Mouse (Mus musculus) neural tube, embryonic 12.5 days (tissue): ENCODE measurements at regions not wholly inside any gene's neighbourhood (a gene's known extent, or its start where the extent isn't known, plus 50 kb on each side); places are given as distances from the start of the nearest gene placed in this dataset.
"Not testable (repeated sequence)": the region's sequence is repeated elsewhere in the genome, so short reads cannot be mapped to it uniquely, and the experiment has no call there.

ENCODE experiments used
- ATAC-seq: fragments of 200-750 bp; cut with Nextera tagmentation; 2 replicates; pipeline ENCODE4 v1.8.0; 2017; ENCODE audit warnings: low read depth, mild to moderate bottlenecking, moderate TSS enrichment, moderate library complexity; ENCODE audit not compliant: low FRiP score
- H3K27ac ChIP-seq: fragments of 300-500 bp; sonication (generic); 2 replicates; pipeline ENCODE4 v1.5.1; 2016
- H3K27me3 ChIP-seq: fragments of 300-500 bp; sonication (generic); replicated peaks from 2 replicates; pipeline ENCODE4 v1.6.1; 2016; ENCODE audit warnings: mild to moderate bottlenecking
- H3K36me3 ChIP-seq: fragments of 300-500 bp; sonication (generic); 2 replicates; pipeline ENCODE4 v1.6.1; 2016; ENCODE audit warnings: mild to moderate bottlenecking
- H3K4me1 ChIP-seq: fragments of 300-500 bp; sonication (generic); 2 replicates; pipeline ENCODE4 v1.6.1; 2016
- H3K4me2 ChIP-seq: fragments of 300-500 bp; sonication (generic); replicated peaks from 2 replicates; pipeline ENCODE4 v1.6.1; 2016; ENCODE audit warnings: mild to moderate bottlenecking
- H3K4me3 ChIP-seq: fragments of 300-500 bp; sonication (generic); 2 replicates; pipeline ENCODE4 v1.5.1; 2016
- H3K9ac ChIP-seq: fragments of 300-500 bp; sonication (generic); 2 replicates; pipeline ENCODE4 v1.6.1; 2016; ENCODE audit warnings: mild to moderate bottlenecking
- H3K9me3 ChIP-seq: fragments of 300-500 bp; sonication (generic); 2 replicates; pipeline ENCODE4 v1.6.1; 2016; ENCODE audit warnings: mild to moderate bottlenecking
- WGBS: fragments of 180-500 bp; shearing (Covaris S2); methylation state at CpG from one replicate; pipeline ENCODE4 v1.1.7; 2016; 5-methylcytosine and 5-hydroxymethylcytosine counted together

GRCm38 (mm10) chr1:161728546-161729206, 59.6 kb downstream of the Fasl start:
- Histone ChIP-seq H3K4me1 (no peaks in the 10 kb centered on the region), H3K27ac (no peak overlapping the region), H3K36me3 (no peaks in the 10 kb centered on the region), H3K27me3 (no peaks in the 10 kb centered on the region), H3K9me3 (no peaks in the 10 kb centered on the region), H3K4me2 (no peak overlapping the region), H3K9ac (no peak overlapping the region), H3K4me3 (no peak overlapping the region)
- 86% methylated on average over 7 of the region's 7 CpGs for WGBS
- no peak for ATAC-seq

DNA sequence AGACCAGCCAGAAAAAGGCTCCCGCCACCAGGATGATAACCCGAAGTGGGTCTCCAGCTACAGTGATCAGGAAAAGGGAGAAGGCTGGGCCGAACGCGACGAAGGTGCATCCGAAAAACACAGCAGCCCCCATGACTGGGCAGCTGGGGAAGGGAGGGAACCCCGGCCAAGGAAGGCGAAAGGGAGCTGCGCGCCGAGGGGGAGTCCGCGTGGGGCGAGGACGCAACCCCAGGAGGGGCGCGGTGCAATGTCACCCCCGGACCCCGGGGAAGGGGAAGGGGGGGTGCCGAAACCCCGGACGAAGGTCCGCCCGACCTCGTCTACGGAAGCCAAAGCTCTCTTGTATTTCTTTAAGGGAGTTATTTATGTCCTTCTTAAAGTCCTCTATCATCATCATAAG, 60.9 kb downstream of the Fasl start:
- not testable (repeated sequence) for H3K4me1 ChIP-seq, ATAC-seq, H3K36me3 ChIP-seq, H3K4me3 ChIP-seq, H3K27ac ChIP-seq, H3K4me2 ChIP-seq, H3K9me3 ChIP-seq, H3K27me3 ChIP-seq, H3K9ac ChIP-seq
- 88% methylated on average over 17 of the region's 27 CpGs for WGBS

GRCm38 (mm10) chr1:161726098-161726497, 62.2 kb downstream of the Fasl start:
- not testable (repeated sequence) for ATAC-seq

GRCm38 (mm10) chr1:161719876-161720275, 68.4 kb downstream of the Fasl start:
- no peak overlapping the region for H3K9ac ChIP-seq
- no peak overlapping the region for H3K4me3 ChIP-seq
- no peak for ATAC-seq
- 88% methylated on average over 3 of the region's 3 CpGs for WGBS
- H3K4me2 ChIP-seq = no peak overlapping the region
- no peaks in the 10 kb centered on the region for H3K4me1 ChIP-seq
- no peaks in the 10 kb centered on the region for H3K9me3 ChIP-seq
- no peaks in the 10 kb centered on the region for H3K27me3 ChIP-seq
- H3K27ac ChIP-seq = no peak overlapping the region
- no peaks in the 10 kb centered on the region for H3K36me3 ChIP-seq

More at GRCm38 (mm10) chr1:161726098-161726497, 62.2 kb downstream of the Fasl start:
- H3K4me2 ChIP-seq, H3K4me1 ChIP-seq, H3K36me3 ChIP-seq, H3K9ac ChIP-seq, H3K27me3 ChIP-seq, H3K4me3 ChIP-seq, H3K9me3 ChIP-seq, H3K27ac ChIP-seq: not testable (repeated sequence)
- 100% methylated on average over 1 of the region's 10 CpGs for WGBS

DNA sequence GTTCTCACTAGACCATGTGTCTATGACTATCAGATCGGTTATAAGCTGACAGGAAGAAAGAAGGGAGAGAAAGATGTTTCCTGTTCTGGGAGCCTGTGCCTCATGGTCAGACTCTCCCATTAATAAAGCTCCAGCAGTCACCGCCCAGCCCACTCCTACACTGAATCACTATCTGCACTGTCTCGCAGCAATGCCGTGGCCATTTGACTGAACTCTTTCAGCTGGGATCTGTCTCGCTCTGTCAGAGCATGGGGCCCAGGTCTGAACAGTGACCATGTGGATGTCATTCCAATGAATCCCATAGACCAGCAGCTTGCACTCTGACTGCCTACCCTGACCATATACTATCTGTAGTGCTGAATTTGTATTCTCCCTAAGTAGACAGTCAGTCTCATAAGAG, 70.0 kb downstream of the Fasl start:
- Histone ChIP-seq H3K9ac (no peak overlapping the region), H3K9me3 (no peaks in the 10 kb centered on the region), H3K4me1 (no peaks in the 10 kb centered on the region), H3K27me3 (no peaks in the 10 kb centered on the region), H3K4me3 (no peak overlapping the region), H3K4me2 (no peak overlapping the region), H3K36me3 (no peaks in the 10 kb centered on the region), H3K27ac (no peak overlapping the region)
- no peak for ATAC-seq
- 56% methylated on average over 5 of the region's 5 CpGs for WGBS

- 90% methylated on average over 10 of the region's 10 CpGs for WGBS
Observed at GRCm38 (mm10) chr1:161712918-161713317, 75.4 kb downstream of the Fasl start.

GRCm38 (mm10) chr1:161712283-161712682, 76.0 kb downstream of the Fasl start:
- no peak for ATAC-seq
- Histone ChIP-seq H3K4me1 (no peaks in the 10 kb centered on the region), H3K27me3 (no peaks in the 10 kb centered on the region), H3K9me3 (no peaks in the 10 kb centered on the region), H3K36me3 (no peaks in the 10 kb centered on the region), H3K4me2 (no peak overlapping the region), H3K4me3 (no peak overlapping the region), H3K9ac (no peak overlapping the region), H3K27ac (no peak overlapping the region)
- 39% methylated on average over 3 of the region's 3 CpGs for WGBS

More at GRCm38 (mm10) chr1:161712918-161713317, 75.4 kb downstream of the Fasl start:
- Histone ChIP-seq H3K9me3 (no peaks in the 10 kb centered on the region), H3K36me3 (no peaks in the 10 kb centered on the region), H3K4me1 (no peaks in the 10 kb centered on the region), H3K4me2 (no peak overlapping the region), H3K4me3 (no peak overlapping the region), H3K27me3 (no peaks in the 10 kb centered on the region), H3K9ac (no peak overlapping the region), H3K27ac (no peak overlapping the region)
- no peak for ATAC-seq

DNA sequence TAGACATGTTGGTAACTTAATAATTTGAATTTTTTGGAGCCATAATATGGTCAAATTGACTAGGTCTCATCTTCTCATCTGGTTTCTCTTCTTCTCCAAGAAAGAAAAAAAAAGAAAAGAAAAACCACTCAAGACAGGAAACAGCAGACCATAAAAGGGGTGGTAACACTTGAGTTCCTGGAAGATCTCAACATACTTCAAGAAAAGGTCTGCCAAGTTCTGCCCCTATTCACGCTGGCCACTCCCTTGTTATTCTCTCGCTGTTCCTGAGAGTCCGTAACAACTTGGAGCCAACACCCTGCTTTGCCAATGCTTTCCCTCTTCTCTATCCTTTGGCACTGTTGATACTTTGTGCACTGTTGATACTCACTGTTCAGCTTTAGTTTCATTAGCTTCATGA, 81.2 kb downstream of the Fasl start:
- Histone ChIP-seq H3K4me2 (no peak overlapping the region), H3K4me1 (no peaks in the 10 kb centered on the region), H3K27me3 (no peaks in the 10 kb centered on the region), H3K27ac (no peak overlapping the region), H3K4me3 (no peak overlapping the region), H3K9ac (no peak overlapping the region), H3K36me3 (no peaks in the 10 kb centered on the region), H3K9me3 (no peaks in the 10 kb centered on the region)
- ATAC-seq = no peak
- 84% methylated on average over 3 of the region's 3 CpGs for WGBS

GRCm38 (mm10) chr1:161704961-161705360, 83.3 kb downstream of the Fasl start:
- ATAC-seq = no peak
- H3K9me3 ChIP-seq = no peaks in the 10 kb centered on the region
- H3K4me3 ChIP-seq = no peak overlapping the region
- no peaks in the 10 kb centered on the region for H3K36me3 ChIP-seq
- no peaks in the 10 kb centered on the region for H3K4me1 ChIP-seq
- no peak overlapping the region for H3K4me2 ChIP-seq
- H3K9ac ChIP-seq = no peak overlapping the region
- no peaks in the 10 kb centered on the region for H3K27me3 ChIP-seq
- WGBS = 82% methylated on average over 3 of the region's 3 CpGs
- H3K27ac ChIP-seq = no peak overlapping the region

- Histone ChIP-seq H3K4me1 (no peaks in the 10 kb centered on the region), H3K36me3 (no peaks in the 10 kb centered on the region), H3K9me3 (no peaks in the 10 kb centered on the region), H3K4me3 (no peak overlapping the region), H3K4me2 (no peak overlapping the region), H3K9ac (no peak overlapping the region), H3K27me3 (no peaks in the 10 kb centered on the region), H3K27ac (no peak overlapping the region)
- ATAC-seq = no peak
- 74% methylated on average over 3 of the region's 3 CpGs for WGBS
Observed at GRCm38 (mm10) chr1:161704527-161704926, 83.8 kb downstream of the Fasl start.

DNA sequence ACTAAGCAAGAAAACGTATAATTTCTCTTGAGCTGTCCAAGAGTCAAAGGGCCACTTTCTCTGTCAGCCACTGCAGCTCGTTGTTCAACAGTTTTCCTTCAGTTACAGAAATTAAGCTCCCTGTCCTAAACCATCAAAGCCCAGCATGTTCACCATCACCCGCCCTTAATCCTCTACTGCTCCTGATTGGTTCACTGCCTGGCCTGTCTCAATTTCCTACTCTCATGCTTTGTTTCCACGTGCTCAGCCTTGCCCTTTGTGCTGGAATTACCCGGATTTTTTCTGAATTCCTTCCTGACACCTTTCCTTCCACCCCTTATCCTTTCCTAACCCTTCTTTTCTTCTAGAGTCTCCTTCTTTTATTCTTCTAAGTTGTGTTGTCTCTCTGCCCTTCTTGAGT, 92.4 kb downstream of the Fasl start:
- Histone ChIP-seq H3K4me3 (no peak overlapping the region), H3K9ac (no peak overlapping the region), H3K4me1 (no peaks in the 10 kb centered on the region), H3K27me3 (no peaks in the 10 kb centered on the region), H3K9me3 (no peaks in the 10 kb centered on the region), H3K4me2 (no peak overlapping the region), H3K36me3 (no peaks in the 10 kb centered on the region), H3K27ac (no peak overlapping the region)
- ATAC-seq = no peak
- 52% methylated on average over 5 of the region's 5 CpGs for WGBS

DNA sequence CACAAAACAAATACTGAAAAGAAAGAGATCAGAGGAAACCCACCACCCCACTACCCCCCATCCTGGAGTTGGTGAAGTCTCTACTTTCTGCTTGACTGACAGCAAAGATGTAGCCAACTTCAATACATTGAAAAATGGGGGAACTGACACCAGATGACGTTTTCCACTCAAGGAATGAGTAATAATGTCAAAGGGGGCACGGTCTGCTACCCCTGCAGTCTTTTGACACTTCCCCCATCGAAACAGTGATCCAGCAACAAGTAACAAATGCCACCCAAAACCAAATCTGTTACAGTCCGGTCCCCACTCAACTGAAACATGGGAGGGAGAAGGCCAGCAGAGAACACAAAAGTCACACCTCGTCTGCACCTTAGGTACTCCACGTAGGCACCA, 94.5 kb downstream of the Fasl start:
- Histone ChIP-seq H3K4me2 (no peak overlapping the region), H3K9me3 (no peaks in the 10 kb centered on the region), H3K27me3 (no peaks in the 10 kb centered on the region), H3K4me1 (no peaks in the 10 kb centered on the region), H3K4me3 (no peak overlapping the region), H3K36me3 (no peaks in the 10 kb centered on the region), H3K9ac (no peak overlapping the region), H3K27ac (no peak overlapping the region)
- no peak for ATAC-seq
- 75% methylated on average over 6 of the region's 6 CpGs for WGBS
